Mouse (Mus musculus): ENCODE results near the gene Sult6b1. TPM values are rescaled to one million over a fixed set of nuclear protein-coding genes. Genes with fewer than 3 reads are reported as not detected.

The Sult6b1 gene
- polyA plus RNA-seq (2016; fragmentation: Nextera tagmentation; extraction: Ambion mirVana): 0.08 TPM in 1 of 2 replicates, not detected in the other

DNA sequence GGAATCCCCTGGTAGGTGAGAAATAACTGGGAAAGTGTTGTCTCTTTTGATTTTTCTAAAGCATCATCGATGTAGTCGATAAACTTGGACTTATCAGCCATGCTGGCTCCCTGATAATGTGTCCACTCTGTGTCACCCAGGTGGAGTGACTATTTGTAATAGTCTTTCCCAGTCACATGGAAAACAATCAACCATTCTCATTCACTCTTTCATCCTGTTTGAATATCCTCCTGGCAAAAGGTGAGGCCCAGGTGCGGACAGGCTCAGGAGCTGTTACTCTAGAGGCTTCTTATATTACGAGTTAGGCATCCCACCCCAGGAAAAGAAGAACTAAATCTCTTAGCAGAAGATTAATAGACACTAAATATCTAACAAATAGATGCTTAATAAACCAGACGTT, at the start of gene Sult6b1:
TSS of gene Sult6b1 (minus strand) at position 101 of the 400 bp plus-strand sequence.
- no peak within 1 kb of the TSS for H3K27ac ChIP-seq (replicated peaks)
- no peak within 1 kb of the TSS for H3K4me3 ChIP-seq
- no peaks in the 10 kb centered on the region for H3K36me3 ChIP-seq
- H3K9me3 ChIP-seq: no peaks in the 10 kb centered on the region
- no peaks in the 10 kb centered on the region for H3K27me3 ChIP-seq
- no peaks in the 10 kb centered on the region for H3K4me1 ChIP-seq
- H3K4me2 ChIP-seq (replicated peaks): no peak within 1 kb of the TSS
- 83% methylated on average over 5 of the region's 5 CpGs for WGBS
- no peak within 1 kb of the TSS for H3K9ac ChIP-seq (replicated peaks)
- no peak for ATAC-seq (ENCODE audit: low FRiP score, low read depth)

- ATAC-seq (ENCODE audit: low FRiP score, low read depth): no peak
- WGBS: 89% methylated on average over 8 of the region's 8 CpGs
- H3K4me1 ChIP-seq: no peaks in the 10 kb centered on the region
- no peaks in the 10 kb centered on the region for H3K27me3 ChIP-seq
- H3K4me3 ChIP-seq: no peak overlapping the region
- H3K9ac ChIP-seq (replicated peaks): no peak overlapping the region
- H3K36me3 ChIP-seq: peaks cover 80% of the 10 kb centered on the region
- H3K27ac ChIP-seq (replicated peaks): no peak overlapping the region
- H3K9me3 ChIP-seq: no peaks in the 10 kb centered on the region
- no peak overlapping the region for H3K4me2 ChIP-seq (replicated peaks)
These were observed 46.4 kb upstream of the Sult6b1 start for GRCm38 (mm10) chr17:78953240-78953639.

DNA sequence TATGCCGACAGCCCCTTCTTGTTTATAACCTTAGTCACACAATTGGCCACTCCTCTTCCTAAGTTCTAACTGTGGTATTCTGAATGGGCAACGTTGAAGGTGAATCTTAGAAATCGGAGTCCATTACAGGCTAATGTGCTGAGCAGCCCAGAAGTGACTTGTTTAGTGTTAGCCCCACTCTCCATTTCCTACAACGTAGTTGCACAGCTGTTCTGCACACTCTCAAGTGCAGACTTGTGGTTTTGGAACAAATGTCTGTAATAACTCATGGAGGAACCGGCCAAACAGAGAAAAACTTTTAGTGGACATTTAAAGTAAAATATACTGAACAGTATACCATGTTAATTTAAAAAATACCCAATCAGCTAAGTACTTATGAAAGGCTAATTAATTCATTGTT, 45.3 kb upstream of the Sult6b1 start:
- Histone ChIP-seq H3K9me3 (no peaks in the 10 kb centered on the region), H3K36me3 (peaks cover 87% of the 10 kb centered on the region), H3K9ac (replicated peaks) (no peak overlapping the region), H3K27ac (replicated peaks) (no peak overlapping the region), H3K4me3 (no peak overlapping the region), H3K4me2 (replicated peaks) (no peak overlapping the region), H3K4me1 (no peaks in the 10 kb centered on the region), H3K27me3 (no peaks in the 10 kb centered on the region)
- 93% methylated on average over 5 of the region's 5 CpGs for WGBS
- ATAC-seq (ENCODE audit: low FRiP score, low read depth): no peak

GRCm38 (mm10) chr17:78951225-78951624, 44.4 kb upstream of the Sult6b1 start:
- WGBS: 93% methylated on average over 5 of the region's 5 CpGs

DNA sequence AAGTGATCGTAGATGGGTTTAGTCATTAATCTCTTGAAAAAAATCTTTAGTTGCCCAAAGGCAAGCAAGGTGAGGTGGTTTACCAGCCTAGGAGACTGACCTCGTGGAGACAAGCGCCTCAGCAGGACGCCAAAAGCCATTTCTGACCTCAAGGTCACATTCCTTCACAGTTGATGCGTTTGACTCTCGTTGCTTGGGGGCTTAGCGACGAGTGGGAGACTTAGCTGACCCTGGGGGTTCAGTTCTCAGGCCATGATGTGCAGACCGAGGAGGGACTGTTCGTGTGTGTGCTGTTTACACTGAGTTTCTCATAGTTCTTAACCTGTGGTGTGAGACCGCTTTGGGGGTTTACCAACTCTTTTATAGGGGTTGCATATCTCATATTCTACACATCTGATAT, 35.8 kb upstream of the Sult6b1 start:
- H3K9me3 ChIP-seq: no peaks in the 10 kb centered on the region
- WGBS: 48% methylated on average over 11 of the region's 11 CpGs
- H3K27me3 ChIP-seq: no peaks in the 10 kb centered on the region
- peaks cover 3% of the 10 kb centered on the region for H3K4me1 ChIP-seq
- H3K36me3 ChIP-seq: peaks cover 40% of the 10 kb centered on the region
- H3K4me2 ChIP-seq (replicated peaks): no peak overlapping the region
- no peak overlapping the region for H3K27ac ChIP-seq (replicated peaks)
- H3K4me3 ChIP-seq: no peak overlapping the region
- no peak for ATAC-seq (ENCODE audit: low FRiP score, low read depth)
- H3K9ac ChIP-seq (replicated peaks): no peak overlapping the region

More at GRCm38 (mm10) chr17:78951225-78951624, 44.4 kb upstream of the Sult6b1 start:
- Histone ChIP-seq H3K36me3 (peaks cover 88% of the 10 kb centered on the region), H3K4me1 (no peaks in the 10 kb centered on the region), H3K27ac (replicated peaks) (no peak overlapping the region), H3K27me3 (no peaks in the 10 kb centered on the region), H3K4me3 (no peak overlapping the region), H3K9ac (replicated peaks) (no peak overlapping the region), H3K4me2 (replicated peaks) (no peak overlapping the region), H3K9me3 (no peaks in the 10 kb centered on the region)
- no peak for ATAC-seq (ENCODE audit: low FRiP score, low read depth)

GRCm38 (mm10) chr17:78938927-78939326, 32.1 kb upstream of the Sult6b1 start:
- Histone ChIP-seq H3K9me3 (no peaks in the 10 kb centered on the region), H3K9ac (replicated peaks) (no peak overlapping the region), H3K36me3 (peaks cover 41% of the 10 kb centered on the region), H3K4me1 (peaks cover 12% of the 10 kb centered on the region), H3K4me3 (no peak overlapping the region), H3K27ac (replicated peaks) (no peak overlapping the region), H3K27me3 (no peaks in the 10 kb centered on the region), H3K4me2 (replicated peaks) (no peak overlapping the region)
- WGBS: 93% methylated on average over 4 of the region's 4 CpGs
- no peak for ATAC-seq (ENCODE audit: low FRiP score, low read depth)

DNA sequence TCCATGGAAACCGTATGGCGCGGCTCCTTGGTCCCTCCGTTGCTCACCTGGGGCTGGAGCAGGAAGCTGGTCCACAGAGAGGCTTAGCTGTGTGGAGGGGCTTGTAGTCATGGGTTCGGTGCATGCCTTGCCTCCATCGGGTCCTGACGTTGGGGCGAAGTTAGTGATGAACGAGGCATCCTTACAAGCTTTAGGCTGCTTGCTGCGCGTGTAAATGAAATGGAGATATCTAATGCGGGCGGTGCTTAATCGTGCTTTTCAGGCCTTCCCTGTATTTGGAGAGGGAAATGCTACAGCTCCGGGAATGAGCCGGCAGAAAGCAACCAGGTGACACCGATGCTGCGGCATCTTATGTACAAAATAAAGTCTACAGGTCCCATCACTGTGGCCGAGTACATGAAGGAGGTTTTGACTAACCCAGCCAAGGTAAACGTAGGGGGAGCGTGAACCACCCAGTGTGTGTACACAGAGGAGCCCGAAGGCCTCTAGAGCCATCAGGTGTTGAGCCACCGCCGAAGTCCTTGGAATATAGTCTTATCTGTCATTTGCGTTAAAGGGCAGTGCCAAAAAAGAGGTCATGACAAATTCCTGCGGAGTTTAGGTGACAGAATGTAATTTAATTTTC, 30.5 kb upstream of the Sult6b1 start:
- Histone ChIP-seq H3K4me2 (replicated peaks) (peak overlapping the region; percentile 57), H3K4me1 (peaks cover 15% of the 10 kb centered on the region), H3K27ac (replicated peaks) (0 out of 2 replicates have a peak overlapping the region, but pooled peaks have one; percentile 20), H3K9me3 (no peaks in the 10 kb centered on the region), H3K27me3 (no peaks in the 10 kb centered on the region), H3K36me3 (peaks cover 42% of the 10 kb centered on the region), H3K4me3 (peak overlapping the region; percentile 74), H3K9ac (replicated peaks) (peak overlapping the region; percentile 67)
- WGBS: 9% methylated on average over 26 of the region's 26 CpGs
- ATAC-seq (ENCODE audit: low FRiP score, low read depth): peak; percentile 24; the same call in 1 of the 2 replicates

GRCm38 (mm10) chr17:78936466-78937228, 29.9 kb upstream of the Sult6b1 start, which contains the start of the genes Cebpz and Ndufaf7:
Gene Cebpz (minus strand): TSS chr17:78937066.
Gene Ndufaf7 (plus strand): TSS chr17:78937136.
- peak within 1 kb of the TSS; percentile 74 for H3K4me3 ChIP-seq
- peak within 1 kb of the TSS; percentile 67 for H3K9ac ChIP-seq (replicated peaks)
- H3K27ac ChIP-seq (replicated peaks): 0 out of 2 replicates have a peak within 1 kb of the TSS, but pooled peaks have one; percentile 20
- H3K4me2 ChIP-seq (replicated peaks): peak within 1 kb of the TSS; percentile 57
- H3K9me3 ChIP-seq: no peaks in the 10 kb centered on the region
- peak; percentile 99 for ATAC-seq (ENCODE audit: low FRiP score, low read depth)
- peaks cover 42% of the 10 kb centered on the region for H3K36me3 ChIP-seq
- no peaks in the 10 kb centered on the region for H3K27me3 ChIP-seq
- under 1% methylated on average over 45 of the region's 45 CpGs for WGBS
- H3K4me1 ChIP-seq: peaks cover 15% of the 10 kb centered on the region

DNA sequence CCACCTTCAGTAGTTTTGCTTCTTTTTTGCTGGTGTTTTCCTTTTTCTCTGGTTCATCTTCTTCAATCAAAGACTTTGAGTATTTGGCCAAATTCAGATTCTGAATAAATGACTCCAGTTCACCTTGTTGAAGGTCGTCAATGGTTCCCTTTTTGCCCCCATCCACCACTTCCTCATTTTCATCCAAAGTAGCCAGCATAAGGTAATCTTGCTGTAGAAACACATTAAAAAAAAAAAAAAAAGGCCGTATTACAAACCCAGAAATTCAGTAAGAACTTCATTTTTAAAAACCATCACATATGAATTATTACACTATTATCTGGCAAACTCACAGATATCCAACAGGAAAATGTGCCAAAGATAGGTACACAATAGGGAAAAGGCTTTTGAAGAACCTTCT, 29.1 kb upstream of the Sult6b1 start:
- 89% methylated on average over 2 of the region's 2 CpGs for WGBS
- ATAC-seq (ENCODE audit: low FRiP score, low read depth): no peak
- H3K9ac ChIP-seq (replicated peaks): no peak overlapping the region

DNA sequence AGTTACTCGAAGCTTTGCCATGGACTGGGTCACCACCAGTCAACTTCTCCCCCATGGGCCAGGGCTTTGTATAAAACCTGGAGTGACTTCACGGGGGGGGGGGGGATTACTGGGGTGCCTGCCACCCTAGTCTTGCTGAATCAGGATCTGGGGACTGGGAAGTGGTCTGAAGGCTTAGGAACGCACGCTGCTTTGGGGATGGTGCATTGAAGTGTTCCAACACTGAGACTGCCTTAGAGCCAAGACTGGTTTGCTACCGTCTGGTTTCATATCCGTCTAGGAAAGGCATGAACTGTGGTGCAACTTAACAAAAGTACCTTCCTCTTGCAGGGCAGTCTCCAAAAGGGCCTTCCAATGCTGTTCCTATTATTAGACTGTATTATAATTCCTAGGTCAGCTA, 10.9 kb upstream of the Sult6b1 start:
- H3K9me3 ChIP-seq: no peaks in the 10 kb centered on the region
- no peaks in the 10 kb centered on the region for H3K27me3 ChIP-seq
- WGBS: 46% methylated on average over 6 of the region's 6 CpGs
- no peak for ATAC-seq (ENCODE audit: low FRiP score, low read depth)
- H3K27ac ChIP-seq (replicated peaks): no peak overlapping the region
- peak overlapping the region; percentile 71 for H3K4me2 ChIP-seq (replicated peaks)
- no peak overlapping the region for H3K9ac ChIP-seq (replicated peaks)
- H3K36me3 ChIP-seq: peaks cover 39% of the 10 kb centered on the region
- H3K4me3 ChIP-seq: no peak overlapping the region
- peaks cover 17% of the 10 kb centered on the region for H3K4me1 ChIP-seq

More for the DNA sequence above, 29.1 kb upstream of the Sult6b1 start:
- H3K4me1 ChIP-seq: peaks cover 15% of the 10 kb centered on the region
- H3K4me3 ChIP-seq: peak overlapping the region; percentile 74
- H3K4me2 ChIP-seq (replicated peaks): peak overlapping the region; percentile 57
- peaks cover 47% of the 10 kb centered on the region for H3K36me3 ChIP-seq
- H3K9me3 ChIP-seq: no peaks in the 10 kb centered on the region
- no peaks in the 10 kb centered on the region for H3K27me3 ChIP-seq
- no peak overlapping the region for H3K27ac ChIP-seq (replicated peaks)

GRCm38 (mm10) chr17:78916899-78917298, 10.1 kb upstream of the Sult6b1 start:
- peak overlapping the region; percentile 82 for H3K27ac ChIP-seq (replicated peaks)
- 6% methylated on average over 11 of the region's 11 CpGs for WGBS
- H3K9me3 ChIP-seq: no peaks in the 10 kb centered on the region
- H3K27me3 ChIP-seq: no peaks in the 10 kb centered on the region
- peak overlapping the region; percentile 68 for H3K9ac ChIP-seq (replicated peaks)
- H3K36me3 ChIP-seq: peaks cover 32% of the 10 kb centered on the region
- 0 out of 2 replicates have a peak, but pooled peaks have one; percentile 7 for ATAC-seq (ENCODE audit: low FRiP score, low read depth)
- peak overlapping the region; percentile 66 for H3K4me3 ChIP-seq
- peak overlapping the region; percentile 71 for H3K4me2 ChIP-seq (replicated peaks)
- H3K4me1 ChIP-seq: peaks cover 17% of the 10 kb centered on the region

DNA sequence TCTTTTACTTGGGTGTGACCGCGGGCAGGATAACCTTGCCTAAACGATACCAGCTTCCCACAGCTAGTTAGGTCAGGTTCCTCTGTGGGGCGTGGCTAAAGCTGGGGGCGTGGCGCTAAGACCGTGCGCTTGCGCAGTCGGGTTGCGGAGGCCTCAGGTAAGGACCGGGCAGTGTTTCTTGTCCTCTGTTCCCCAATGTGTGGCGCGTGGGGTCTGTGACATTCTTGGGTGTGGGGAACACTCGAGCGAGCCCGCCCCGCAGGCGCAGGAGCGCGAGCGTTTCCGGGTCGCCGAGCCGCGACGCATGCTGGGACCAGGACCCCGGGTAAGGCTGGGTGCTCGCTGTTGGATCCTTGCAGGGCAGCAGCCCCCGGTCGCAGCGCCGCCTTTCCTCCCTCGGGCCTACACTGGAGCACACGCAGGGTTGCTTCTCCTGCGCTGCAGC, 9.6 kb upstream of the Sult6b1 start, which contains the start of gene Cebpzos:
TSS of gene Cebpzos (plus strand) at position 132 of the 445 bp plus-strand sequence.
- WGBS: under 1% methylated on average over 37 of the region's 37 CpGs
- Histone ChIP-seq H3K9ac (replicated peaks) (peak within 1 kb of the TSS; percentile 68), H3K27me3 (no peaks in the 10 kb centered on the region)

More for the DNA sequence above, 9.6 kb upstream of the Sult6b1 start, which contains the start of gene Cebpzos:
- Histone ChIP-seq H3K4me2 (replicated peaks) (peak within 1 kb of the TSS; percentile 71), H3K4me1 (peaks cover 17% of the 10 kb centered on the region), H3K4me3 (peak within 1 kb of the TSS; percentile 66), H3K9me3 (no peaks in the 10 kb centered on the region), H3K36me3 (peaks cover 27% of the 10 kb centered on the region), H3K27ac (replicated peaks) (peak within 1 kb of the TSS; percentile 82)
- ATAC-seq (ENCODE audit: low FRiP score, low read depth): peak; percentile 94

All from midbrain, embryonic 12.5 days (tissue).